Mouse (Mus musculus) neutrophil, adult 5-6 weeks (primary cell): ENCODE data around the gene BC055324. TPM values are rescaled to one million over a fixed set of nuclear protein-coding genes. Genes with fewer than 3 reads are reported as not detected.
A peak's percentile ranks its signal among the peaks of the same experiment; 100 is the strongest.
"Not testable (repeated sequence)": the region's sequence is repeated elsewhere in the genome, so short reads cannot be mapped to it uniquely, and the experiment has no call there.

Experiments used
- ATAC-seq: fragments of 151-379, 151-347 bp; 2 replicates; pipeline ENCODE4 v1.8.0; 2017; ENCODE audit warnings: mild to moderate bottlenecking, moderate TSS enrichment; ENCODE audit not compliant: insufficient number of reproducible peaks, poor library complexity, low FRiP score, severe bottlenecking; ENCODE audit errors: extremely low read depth
- total RNA-seq: library from RNA; stranded (forward); fragments of 200-1000 nt; gene quantifications from 2 replicates; pipeline ENCODE4 v1.2.3, GENCODE M21; 2017

The BC055324 gene
- total RNA-seq: 5.0 and 7.7 TPM in 2 replicates

- ATAC-seq: peak; percentile 99
Measured at GRCm38 (mm10) chr1:163994721-163995608, at the start of gene BC055324, which contains the start of gene Mettl18. BC055324 (minus strand) TSS chr1:163994796. Mettl18 (plus strand) TSS chr1:163994889.

DNA sequence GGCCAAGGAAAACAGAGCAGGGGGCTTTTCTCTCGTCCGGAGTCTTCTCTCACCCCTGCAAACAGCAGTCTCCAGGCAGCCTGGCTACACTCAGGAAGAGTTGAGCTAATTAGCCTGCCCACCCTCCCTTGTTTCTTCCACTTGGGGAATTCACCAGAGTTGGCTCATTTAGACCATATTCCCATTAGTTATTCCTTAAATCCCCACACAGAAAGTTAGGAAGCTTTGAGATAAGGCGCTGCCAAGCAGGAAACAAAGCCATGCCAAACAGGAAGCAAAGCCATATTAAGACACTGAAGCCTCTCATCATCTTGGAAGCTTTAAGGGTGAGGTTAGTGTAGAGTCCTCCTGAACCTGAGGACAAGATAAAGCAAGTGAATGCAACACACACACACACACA is 49.0 kb upstream of the BC055324 start:
- ATAC-seq: no peak

GRCm38 (mm10) chr1:164040385-164041135 is 46.0 kb upstream of the BC055324 start:
- ATAC-seq: no peak

- no peak for ATAC-seq
Measured at GRCm38 (mm10) chr1:164027416-164027815, 32.8 kb upstream of the BC055324 start.

DNA sequence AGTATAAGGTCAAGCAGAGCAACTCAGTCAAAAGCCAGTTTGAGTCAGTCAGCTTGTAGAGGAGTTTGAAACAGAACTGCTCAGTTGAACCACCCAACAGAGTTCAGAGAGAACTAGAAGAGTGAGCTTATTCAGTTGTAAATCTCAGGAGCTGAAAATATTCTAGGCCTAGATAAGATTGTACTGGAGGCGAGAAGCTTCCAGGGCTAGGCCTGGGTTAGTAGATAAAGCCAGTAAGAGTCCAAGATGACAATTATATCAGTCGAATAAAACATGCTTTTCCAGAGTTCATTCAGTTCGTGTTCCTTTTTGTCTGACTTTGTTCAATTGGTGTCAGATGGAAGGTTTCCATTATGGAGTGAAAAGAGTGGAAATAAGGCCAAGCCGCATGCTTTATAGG is 31.1 kb upstream of the BC055324 start:
- ATAC-seq: no peak

DNA sequence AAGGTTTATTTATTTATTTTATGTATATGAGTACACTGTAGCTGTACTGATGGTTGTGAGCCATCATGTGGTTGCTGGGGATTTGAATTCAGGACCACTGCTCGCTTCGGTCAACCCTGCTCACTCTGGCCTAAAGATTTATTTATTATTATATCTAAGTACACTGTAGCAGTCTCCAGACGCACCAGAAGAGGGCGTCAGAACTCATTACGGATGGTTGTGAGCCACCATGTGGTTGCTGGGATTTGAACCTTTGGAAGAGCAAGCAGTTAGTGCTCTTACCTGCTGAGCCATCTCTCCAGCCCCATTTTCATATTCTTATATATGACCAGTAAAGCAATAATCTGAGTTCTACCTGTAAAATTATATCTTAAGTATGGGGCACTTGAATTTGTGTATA is 27.5 kb upstream of the BC055324 start:
- not testable (repeated sequence) for ATAC-seq

DNA sequence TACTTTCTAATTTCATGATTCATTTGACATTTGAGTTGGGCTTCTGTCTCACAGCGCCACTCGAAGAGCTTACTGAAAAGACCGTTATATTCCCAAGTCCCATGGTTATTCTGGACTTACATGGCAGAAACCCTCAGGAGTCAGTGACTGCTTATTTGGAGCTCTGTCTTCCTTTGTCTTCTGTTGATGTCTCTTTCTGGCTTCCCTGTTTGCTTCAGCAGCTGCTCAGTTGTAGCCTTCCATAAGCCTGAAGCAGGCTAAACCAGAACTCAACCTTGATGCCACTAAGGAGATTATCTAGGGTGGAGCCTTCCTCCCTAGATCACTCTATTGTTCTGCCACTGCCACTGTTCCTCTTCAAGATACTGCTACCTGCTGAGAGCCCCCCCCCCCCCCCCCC is 26.1 kb upstream of the BC055324 start:
- ATAC-seq: not testable (repeated sequence)

DNA sequence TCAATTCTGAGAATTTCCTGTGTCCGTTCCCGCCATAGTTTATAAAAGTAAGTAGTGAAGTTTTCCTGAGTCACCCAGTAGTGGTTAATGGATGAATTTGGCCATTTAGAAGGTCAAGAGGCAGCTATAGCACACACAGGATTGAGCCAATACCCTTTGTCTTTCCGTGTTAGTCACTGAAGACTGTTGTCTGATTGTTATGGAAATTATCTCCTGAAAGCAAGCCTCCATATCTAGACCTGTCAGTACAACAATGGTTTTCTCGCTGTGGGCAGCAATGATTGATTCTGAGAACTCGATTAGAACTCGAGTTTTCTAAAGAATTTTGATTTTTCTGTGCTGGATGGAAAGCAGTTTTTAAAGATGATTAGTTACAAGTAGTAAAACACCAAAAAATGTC is 25.2 kb upstream of the BC055324 start:
- no peak for ATAC-seq

DNA sequence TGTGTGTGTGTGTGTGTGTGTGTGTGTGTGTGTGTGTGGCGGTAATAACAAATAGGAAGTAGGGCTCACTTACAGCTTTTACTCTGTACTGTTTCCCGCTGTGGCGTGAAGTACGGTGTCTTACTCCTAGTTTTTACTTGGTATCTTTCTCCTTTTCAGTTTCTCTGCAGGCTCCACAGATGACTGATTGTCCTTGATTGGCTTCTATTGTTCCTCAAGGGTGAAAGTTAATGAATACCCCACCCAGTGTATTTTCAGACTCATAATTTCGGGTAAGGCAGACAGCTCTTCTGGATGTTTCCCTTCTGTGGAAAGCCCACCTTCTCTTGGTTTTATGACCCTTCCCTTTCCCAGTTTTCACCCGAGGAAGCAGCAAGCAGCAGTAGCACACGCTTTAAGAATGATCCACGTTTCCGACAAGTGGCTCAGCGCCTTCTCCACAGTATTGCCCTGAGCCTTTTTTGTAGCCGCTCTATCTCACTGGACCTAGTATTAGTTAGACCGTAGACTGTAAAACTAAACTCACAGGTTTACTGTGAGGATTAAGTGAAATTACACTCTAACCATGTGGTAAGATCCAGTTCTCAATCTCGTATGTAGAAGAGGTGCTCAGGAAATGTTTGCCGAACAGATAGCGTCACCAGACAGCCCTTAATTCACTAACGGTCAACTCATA is 23.8 kb upstream of the BC055324 start:
- ATAC-seq: no peak

GRCm38 (mm10) chr1:164014616-164015015 is 20.0 kb upstream of the BC055324 start:
- ATAC-seq: no peak

DNA sequence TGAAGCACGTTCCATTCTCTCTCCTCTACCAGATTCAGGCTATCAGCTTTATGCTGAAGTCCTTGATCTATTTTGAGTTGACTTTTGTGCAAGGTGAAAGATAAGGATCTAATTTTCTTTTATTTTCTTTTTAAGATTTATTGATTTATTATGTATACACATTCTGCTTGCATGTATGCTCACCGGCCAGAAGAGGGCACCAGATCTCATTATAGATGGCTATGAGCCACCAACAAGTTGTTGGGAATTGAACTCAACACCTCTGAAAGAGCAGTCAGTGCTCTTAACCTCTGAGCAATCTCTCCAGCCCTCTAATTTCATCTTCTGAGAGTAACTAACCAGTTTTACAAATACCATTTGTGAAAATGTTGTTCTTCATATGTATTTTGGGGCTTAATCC is 14.6 kb upstream of the BC055324 start:
- peak; percentile 51; the same call in 1 of the 2 replicates for ATAC-seq

DNA sequence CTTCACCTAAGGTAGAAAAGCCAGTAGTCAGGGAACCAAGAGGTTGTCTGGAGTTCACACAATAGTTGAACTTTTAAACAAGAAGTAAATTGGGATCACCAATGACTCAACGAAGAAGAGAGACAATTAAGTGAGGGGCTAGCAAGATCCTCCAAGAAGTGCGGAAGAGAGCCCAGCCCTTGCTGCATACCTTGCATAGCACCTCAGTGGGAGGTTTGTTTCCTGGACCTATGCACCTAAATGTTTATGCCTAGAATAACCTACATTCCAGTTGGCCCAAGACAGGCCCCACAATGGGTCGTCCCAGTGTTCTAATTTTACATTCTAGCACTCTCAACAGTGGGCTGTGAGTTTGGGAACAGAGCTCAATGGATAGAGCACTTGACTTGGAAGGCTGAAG is 9.7 kb upstream of the BC055324 start:
- ATAC-seq: no peak

DNA sequence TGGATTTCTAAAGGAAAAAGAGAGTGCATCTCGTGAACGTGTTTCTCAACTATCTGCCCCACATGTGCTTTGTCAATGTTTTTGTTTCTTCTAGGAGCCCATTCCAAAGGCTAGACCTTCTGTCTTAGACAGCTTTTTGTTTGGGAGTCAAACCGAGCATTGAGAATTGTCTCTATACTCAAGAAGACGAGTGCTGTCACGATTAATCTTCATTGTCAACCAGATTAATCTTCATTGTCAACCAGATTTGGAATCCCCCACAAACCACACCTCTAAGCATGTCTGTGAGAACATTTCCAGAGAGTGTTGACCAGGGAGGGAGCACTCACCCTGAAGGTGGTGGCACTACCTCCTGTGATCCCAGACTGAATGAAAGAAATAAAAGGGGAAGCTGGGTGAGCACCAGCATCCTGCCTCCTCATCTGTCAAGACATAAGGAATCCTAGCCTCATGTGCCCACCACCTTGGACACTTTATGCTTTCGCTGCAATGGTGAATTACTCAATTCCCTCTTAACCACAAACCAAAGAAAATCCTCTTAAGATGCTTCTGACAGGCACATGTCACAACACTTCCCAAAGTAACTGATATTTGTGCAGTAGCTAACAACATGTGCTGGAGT is 7.3 kb upstream of the BC055324 start:
- no peak for ATAC-seq

DNA sequence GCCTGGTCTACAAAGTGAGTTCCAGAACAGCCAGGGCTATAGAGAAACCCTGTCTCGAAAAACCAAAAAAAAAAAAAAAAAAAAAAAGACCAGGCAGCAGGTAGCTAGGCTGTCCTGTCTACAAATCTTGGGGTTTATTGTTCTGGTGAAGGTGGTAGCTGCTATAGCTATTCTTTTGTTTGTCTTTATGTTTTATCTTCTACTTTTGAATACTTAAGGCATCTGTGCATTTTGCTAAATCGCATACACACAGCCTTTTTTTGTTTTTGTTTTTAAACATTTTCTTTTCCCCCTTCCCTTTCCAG is 965 bp upstream of the BC055324 start:
- no peak for ATAC-seq

DNA sequence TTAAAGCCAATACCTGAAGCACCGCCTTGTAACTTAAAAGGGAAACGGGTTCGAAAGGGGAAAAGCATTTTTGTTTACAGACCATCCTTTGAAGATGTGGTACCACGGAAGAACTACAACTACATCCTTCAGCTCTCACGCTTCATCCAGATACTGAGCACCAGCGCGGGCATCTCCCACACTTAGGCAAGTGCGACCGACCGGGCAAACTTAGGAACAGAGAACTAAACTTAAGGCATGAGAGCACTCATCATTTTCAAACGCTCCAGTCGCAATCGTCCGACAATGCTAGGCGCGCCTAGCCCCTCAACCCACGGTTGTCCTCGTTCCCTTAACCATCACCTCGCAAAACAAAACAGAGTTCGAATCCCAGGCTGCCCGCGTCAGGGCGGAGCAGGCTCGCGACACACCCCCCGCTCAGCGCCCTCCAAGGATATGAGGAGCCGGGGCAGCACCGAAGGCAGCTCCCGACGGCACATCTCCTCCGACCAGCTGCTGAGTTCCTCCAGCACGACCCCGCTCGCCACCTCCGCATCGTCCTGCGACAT is 349 bp downstream of the BC055324 start:
- ATAC-seq: peak; percentile 13; the same call in 1 of the 2 replicates

GRCm38 (mm10) chr1:163992371-163992770 is 2.2 kb downstream of the BC055324 start:
- ATAC-seq: no peak

DNA sequence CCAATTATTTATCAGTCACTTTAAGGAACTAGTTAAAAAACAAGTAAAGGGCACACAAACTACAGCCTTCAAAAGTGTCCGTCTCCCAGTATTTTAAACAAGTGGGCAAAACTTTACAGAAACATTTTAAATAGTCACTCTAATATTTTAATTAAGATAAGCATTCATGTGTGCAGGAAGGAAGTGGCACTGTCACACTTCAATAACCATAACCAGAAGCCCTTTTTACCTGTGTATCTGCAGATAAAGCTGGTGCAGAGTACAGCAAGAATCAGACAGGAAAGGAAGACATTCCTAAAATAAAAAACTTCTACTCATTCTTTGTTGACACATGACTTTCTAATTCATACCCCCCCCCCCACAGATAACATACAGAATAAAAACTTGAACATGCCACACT is 18.1 kb downstream of the BC055324 start:
- no peak for ATAC-seq

GRCm38 (mm10) chr1:163975088-163975487 is 19.5 kb downstream of the BC055324 start:
- no peak for ATAC-seq

- ATAC-seq: no peak
Measured at GRCm38 (mm10) chr1:163974471-163974870, 20.1 kb downstream of the BC055324 start.
